Mouse (Mus musculus): ENCODE data around the gene Mfsd8. TPM values are rescaled to one million over a fixed set of nuclear protein-coding genes. Genes with fewer than 3 reads are reported as not detected.
"Not testable (repeated sequence)": the region's sequence is repeated elsewhere in the genome, so short reads cannot be mapped to it uniquely, and the experiment has no call there.

The Mfsd8 gene
- 4.0 and 5.6 TPM in 2 replicates for polyA plus RNA-seq (2016; fragmentation: Nextera tagmentation; extraction: Ambion mirVana)

DNA sequence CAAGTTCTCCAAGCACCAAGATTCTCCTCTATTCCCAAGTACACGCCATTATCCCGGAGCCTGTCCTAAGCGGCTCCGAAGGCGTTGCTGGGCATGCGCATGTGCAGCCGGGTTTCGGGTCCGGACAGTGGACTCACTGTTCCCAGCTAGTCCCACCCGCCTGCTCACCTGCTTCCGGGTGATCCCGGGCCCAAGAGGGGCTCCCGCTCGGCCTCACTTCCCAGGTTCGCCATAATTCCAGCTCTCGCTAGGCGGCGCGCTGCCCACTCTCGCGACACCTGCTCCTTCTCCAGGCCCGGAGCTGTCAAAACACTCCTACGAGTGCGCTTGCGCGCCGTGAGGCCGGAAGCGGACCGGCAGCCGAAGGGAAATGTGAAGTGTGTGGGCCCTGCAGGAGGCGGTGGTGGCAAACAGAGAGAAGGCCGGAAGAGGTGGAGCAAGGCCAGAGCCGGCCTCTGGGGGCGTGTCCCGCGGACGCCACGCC lies at the start of gene Mfsd8:
Gene Mfsd8 (minus strand): TSS at position 414 of the 484 bp plus-strand sequence.
- not testable (repeated sequence) for H3K27me3 ChIP-seq (ENCODE audit: low read depth, poor library complexity, severe bottlenecking); H3K4me1 ChIP-seq; H3K36me3 ChIP-seq; H3K9me3 ChIP-seq (replicated peaks)
- WGBS, result under 1% methylated on average over 39 of the region's 39 CpGs
- peak within 1 kb of the TSS; percentile 77 for H3K27ac ChIP-seq
- peak; percentile 94 for DNase-seq (ENCODE audit: low spot score)
- peak within 1 kb of the TSS; percentile 54 for H3K4me3 ChIP-seq

DNA sequence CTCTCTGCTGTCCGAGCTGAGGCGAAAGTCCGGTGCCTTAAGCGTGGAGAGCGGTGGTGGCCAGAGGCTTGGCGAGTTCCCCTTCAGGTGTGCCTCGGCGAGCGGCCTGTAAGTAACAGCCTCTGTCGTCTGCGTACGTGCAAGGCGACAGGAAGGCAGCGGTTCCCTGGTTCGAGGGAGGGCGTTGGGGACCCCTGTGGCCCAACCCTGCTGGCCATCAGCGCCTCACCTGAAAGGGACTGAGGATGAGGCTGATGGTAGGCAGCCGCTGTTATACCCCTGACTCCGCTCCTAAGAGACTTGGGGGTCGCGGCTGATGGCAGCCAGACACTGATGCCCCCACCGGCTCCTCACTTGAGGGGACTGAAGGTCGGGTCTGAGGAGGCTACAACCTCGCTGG lies 47.6 kb upstream of the Mfsd8 start:
- H3K9me3 ChIP-seq (replicated peaks); H3K36me3 ChIP-seq; H3K4me1 ChIP-seq; H3K27me3 ChIP-seq (ENCODE audit: low read depth, poor library complexity, severe bottlenecking): not testable (repeated sequence)
- Histone ChIP-seq H3K4me3 (peak overlapping the region; percentile 59), H3K27ac (0 out of 2 replicates have a peak overlapping the region, but pooled peaks have one; percentile 46)
- under 1% methylated on average over 23 of the region's 24 CpGs for WGBS
- DNase-seq (ENCODE audit: low spot score), result peak; percentile 51

DNA sequence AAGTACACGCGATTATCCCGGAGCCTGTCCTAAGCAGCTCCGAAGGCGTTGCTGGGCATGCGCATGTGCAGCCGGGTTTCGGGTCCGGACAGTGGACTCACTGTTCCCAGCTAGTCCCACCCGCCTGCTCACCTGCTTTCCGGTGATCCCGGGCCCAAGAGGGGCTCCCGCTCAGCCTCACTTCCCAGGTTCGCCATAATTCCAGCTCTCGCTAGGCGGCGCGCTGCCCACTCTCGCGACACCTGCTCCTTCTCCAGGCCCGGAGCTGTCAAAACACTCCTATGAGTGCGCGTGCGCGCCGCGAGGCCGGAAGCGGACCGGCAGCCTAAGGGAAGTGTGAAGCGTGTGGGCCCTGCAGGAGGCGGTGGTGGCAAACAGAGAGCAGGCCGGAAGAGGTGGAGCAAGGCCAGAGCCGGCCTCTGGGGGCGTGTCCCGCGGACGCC lies 47.2 kb upstream of the Mfsd8 start:
- peak; percentile 98 for DNase-seq (ENCODE audit: low spot score)
- WGBS, result under 1% methylated on average over 38 of the region's 38 CpGs
- not testable (repeated sequence) for H3K9me3 ChIP-seq (replicated peaks); H3K36me3 ChIP-seq; H3K27me3 ChIP-seq (ENCODE audit: low read depth, poor library complexity, severe bottlenecking); H3K4me1 ChIP-seq
- peak overlapping the region; percentile 61; the same call in 1 of the 2 replicates for H3K27ac ChIP-seq
- H3K4me3 ChIP-seq, result peak overlapping the region; percentile 59

DNA sequence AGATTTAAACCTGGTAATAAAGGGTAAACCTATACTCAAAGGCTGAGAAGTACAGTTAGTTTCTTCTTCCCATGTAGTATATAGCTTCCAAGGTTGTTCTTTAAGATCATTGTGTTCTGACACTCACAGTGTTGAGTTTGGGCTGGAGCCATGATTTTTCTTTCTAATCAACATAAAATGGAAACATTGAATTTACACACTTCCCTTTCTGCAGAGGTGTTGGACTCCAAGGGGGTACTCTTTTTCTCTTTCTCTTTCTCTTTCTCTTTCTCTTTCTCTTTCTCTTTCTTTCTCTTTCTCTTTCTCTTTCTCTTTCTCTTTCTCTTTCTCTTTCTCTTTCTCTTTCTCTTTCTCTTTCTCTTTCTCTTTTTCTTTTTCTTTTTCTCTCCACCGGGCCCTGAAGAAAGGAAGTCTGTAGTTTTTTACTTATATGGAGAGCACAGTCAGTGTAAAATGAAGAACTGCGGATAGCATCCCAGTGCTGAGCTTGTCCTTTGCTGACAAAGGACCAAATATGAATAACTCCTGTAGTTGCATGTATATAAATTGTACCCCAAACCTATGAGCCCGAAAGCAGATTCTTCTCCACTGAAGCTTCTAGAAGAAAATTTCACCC lies 6.5 kb upstream of the Mfsd8 start:
- not testable (repeated sequence) for H3K9me3 ChIP-seq (replicated peaks); H3K36me3 ChIP-seq; H3K27ac ChIP-seq; DNase-seq (ENCODE audit: low spot score); H3K27me3 ChIP-seq (ENCODE audit: low read depth, poor library complexity, severe bottlenecking); H3K4me3 ChIP-seq; H3K4me1 ChIP-seq
- WGBS, result 95% methylated on average over 3 of the region's 3 CpGs

DNA sequence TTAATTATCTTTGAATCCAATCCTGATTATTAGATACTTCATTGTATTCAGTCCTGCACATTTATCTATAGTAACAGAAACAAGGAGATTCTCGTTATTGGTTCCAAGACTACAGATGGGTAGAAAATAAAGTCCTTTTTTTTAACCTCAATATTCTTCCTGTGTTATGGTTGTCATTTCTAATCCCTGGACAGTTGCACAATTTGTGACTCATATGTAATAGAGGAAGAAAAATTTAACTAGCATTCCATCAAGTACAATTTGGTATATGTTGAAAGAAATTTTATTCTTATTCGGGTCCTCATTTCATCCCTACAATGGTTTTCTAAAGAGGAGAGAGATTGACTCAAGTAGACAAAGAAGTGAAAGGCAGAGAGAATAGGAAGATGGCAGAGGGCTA lies 1.2 kb upstream of the Mfsd8 start:
- DNase-seq (ENCODE audit: low spot score); H3K9me3 ChIP-seq (replicated peaks); H3K4me1 ChIP-seq; H3K4me3 ChIP-seq; H3K36me3 ChIP-seq; H3K27me3 ChIP-seq (ENCODE audit: low read depth, poor library complexity, severe bottlenecking); H3K27ac ChIP-seq: not testable (repeated sequence)
- whole genome bisulfite sequencing, result 93% methylated on average over 2 of the region's 2 CpGs

DNA sequence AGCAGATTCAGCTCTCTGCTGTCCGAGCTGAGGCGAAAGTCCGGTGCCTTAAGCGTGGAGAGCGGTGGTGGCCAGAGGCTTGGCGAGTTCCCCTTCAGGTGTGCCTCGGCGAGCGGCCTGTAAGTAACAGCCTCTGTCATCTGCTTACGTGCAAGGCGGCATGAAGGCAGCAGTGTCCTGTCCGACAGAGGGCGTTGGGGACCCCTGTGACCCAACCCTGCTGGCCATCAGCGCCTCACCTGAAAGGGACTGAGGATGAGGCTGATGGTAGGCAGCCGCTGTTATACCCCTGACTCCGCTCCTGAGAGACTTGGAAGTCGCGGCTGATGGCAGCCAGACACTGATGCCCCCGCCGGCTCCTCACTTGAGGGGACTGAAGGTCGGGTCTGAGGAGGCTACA lies 332 bp upstream of the Mfsd8 start:
- H3K27ac ChIP-seq, result 0 out of 2 replicates have a peak overlapping the region, but pooled peaks have one; percentile 14
- WGBS, result under 1% methylated on average over 16 of the region's 21 CpGs
- peak; percentile 64 for DNase-seq (ENCODE audit: low spot score)

DNA sequence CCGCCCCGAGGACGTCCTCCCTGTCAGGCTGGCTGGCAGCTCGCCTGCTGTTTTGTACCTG lies 101 bp upstream of the Mfsd8 start, which contains the start of gene Abhd18:
Gene Abhd18 (plus strand): TSS at position 14 of the 61 bp plus-strand sequence.
- H3K9me3 ChIP-seq (replicated peaks); H3K27me3 ChIP-seq (ENCODE audit: low read depth, poor library complexity, severe bottlenecking); H3K4me1 ChIP-seq; H3K36me3 ChIP-seq; DNase-seq (ENCODE audit: low spot score): not testable (repeated sequence)
- 0% methylated on average over 3 of the region's 4 CpGs for WGBS
- Histone ChIP-seq H3K4me3 (peak within 1 kb of the TSS; percentile 54), H3K27ac (peak within 1 kb of the TSS; percentile 77)

More for the DNA sequence above, 332 bp upstream of the Mfsd8 start:
- H3K36me3 ChIP-seq; H3K9me3 ChIP-seq (replicated peaks); H3K27me3 ChIP-seq (ENCODE audit: low read depth, poor library complexity, severe bottlenecking); H3K4me1 ChIP-seq: not testable (repeated sequence)
- H3K4me3 ChIP-seq, result peak overlapping the region; percentile 54

DNA sequence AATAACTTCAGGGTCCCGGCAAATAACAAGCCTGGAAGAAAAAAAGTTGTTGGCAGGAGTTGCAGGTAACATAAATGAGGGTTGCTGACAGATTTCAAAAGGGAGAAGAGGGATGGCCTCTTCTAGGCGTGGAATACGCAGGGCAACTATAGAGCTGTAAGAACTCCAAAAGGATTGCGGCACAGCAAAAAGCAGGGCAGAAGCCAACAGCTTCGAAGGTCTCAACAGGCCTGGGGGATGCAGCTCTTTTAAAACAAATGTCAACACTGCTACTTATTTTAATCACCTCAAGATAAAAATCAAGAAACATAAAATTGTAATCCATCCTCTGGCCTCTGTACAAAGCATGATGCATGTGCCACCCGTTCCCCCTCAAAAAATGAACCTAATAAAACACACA lies 1.2 kb downstream of the Mfsd8 start:
- not testable (repeated sequence) for H3K27me3 ChIP-seq (ENCODE audit: low read depth, poor library complexity, severe bottlenecking); H3K36me3 ChIP-seq; H3K9me3 ChIP-seq (replicated peaks); H3K4me1 ChIP-seq; DNase-seq (ENCODE audit: low spot score)
- Histone ChIP-seq H3K27ac (0 out of 2 replicates have a peak overlapping the region, but pooled peaks have one; percentile 77), H3K4me3 (peak overlapping the region; percentile 54)
- WGBS, result 89% methylated on average over 6 of the region's 6 CpGs

DNA sequence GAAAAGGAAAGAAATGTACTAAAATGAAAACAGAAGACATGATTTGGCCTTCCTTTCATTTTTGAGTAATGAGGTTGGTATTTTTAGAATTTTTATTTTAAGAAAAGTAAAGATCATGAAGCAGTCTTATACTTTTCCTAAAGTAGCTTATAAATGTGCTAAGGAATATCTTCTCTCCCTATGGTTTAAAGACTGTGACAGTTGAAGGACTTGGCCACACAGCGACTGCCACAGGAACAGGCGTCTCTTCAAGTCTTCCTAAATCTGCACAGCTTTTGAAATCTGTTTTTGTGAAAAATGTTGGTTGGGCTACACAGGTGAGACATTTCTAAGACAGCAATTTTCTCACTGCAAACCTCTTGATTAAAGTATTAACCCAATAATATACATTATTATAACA lies 33.4 kb downstream of the Mfsd8 start:
- Histone ChIP-seq H3K36me3 (peaks cover 98% of the 10 kb centered on the region), H3K4me3 (no peak overlapping the region), H3K27me3 (ENCODE audit: low read depth, poor library complexity, severe bottlenecking) (no peaks in the 10 kb centered on the region), H3K27ac (no peak overlapping the region), H3K9me3 (replicated peaks) (no peaks in the 10 kb centered on the region), H3K4me1 (no peaks in the 10 kb centered on the region)
- 90% methylated on average over 2 of the region's 2 CpGs for WGBS
- no peak for DNase-seq (ENCODE audit: low spot score)

DNA sequence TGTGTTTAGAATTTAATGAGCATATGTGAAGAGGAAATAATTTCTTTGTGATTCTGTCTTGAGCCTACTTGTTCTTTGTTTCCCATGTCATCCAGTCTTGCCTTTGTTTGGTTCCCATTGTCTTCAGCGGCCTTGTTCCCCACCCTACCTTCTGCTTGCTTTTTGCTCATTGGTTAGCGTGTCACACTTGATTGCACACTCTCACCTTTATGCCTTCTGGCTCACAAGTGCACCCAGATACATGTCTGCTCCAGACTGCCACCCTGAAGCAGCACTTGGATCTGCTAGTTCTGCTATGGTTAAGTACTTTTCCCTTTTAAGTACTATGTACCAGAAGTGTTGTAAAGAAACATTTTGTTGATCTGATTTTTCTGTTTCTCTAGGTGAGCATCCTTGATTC lies 36.8 kb downstream of the Mfsd8 start:
- Histone ChIP-seq H3K4me3 (no peak overlapping the region), H3K27me3 (ENCODE audit: low read depth, poor library complexity, severe bottlenecking) (no peaks in the 10 kb centered on the region), H3K36me3 (peaks cover 98% of the 10 kb centered on the region), H3K4me1 (no peaks in the 10 kb centered on the region), H3K9me3 (replicated peaks) (no peaks in the 10 kb centered on the region), H3K27ac (no peak overlapping the region)
- no peak for DNase-seq (ENCODE audit: low spot score)
- 94% methylated on average over 2 of the region's 2 CpGs for WGBS

DNA sequence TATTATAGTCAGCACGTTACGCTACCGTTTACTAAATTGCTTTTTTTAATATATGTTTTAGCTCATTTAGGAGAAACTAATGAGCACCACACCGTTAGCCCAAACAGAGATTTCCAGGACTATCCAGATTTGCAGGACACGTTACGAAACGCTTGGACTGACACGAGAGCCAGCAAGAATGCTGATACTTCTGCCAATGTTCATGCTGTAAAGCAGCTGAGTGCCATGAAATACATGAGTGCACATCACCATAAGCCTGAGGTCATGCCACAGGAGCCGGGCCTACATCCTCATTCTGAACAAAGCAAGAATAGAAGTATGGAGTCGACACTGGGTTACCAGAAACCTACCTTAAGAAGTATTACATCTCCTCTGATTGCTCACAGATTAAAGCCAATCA lies 38.0 kb downstream of the Mfsd8 start:
- WGBS, result 94% methylated on average over 10 of the region's 10 CpGs
- no peaks in the 10 kb centered on the region for H3K4me1 ChIP-seq

DNA sequence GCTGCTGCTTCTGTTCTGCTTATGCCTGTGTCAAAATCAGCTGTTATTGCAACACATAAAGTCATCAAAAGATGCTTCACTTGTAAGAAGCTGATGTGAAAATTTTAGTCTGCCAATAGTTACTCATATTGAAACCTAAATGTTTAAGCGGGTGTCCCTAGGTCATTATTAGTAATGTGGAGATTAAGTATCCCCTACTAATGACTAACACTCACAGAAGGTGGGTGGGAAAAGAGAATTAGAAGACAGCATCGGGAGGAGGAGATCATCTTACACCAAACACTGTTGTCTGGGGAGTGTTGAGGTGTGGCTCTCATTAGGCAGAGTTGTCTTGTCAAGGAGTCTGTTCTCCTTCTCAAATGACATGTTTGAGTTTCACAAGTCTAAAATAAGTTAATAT lies 39.8 kb downstream of the Mfsd8 start:
- no peak overlapping the region for H3K27ac ChIP-seq
- no peaks in the 10 kb centered on the region for H3K4me1 ChIP-seq
- H3K36me3 ChIP-seq, result peaks cover 96% of the 10 kb centered on the region
- H3K27me3 ChIP-seq (ENCODE audit: low read depth, poor library complexity, severe bottlenecking), result no peaks in the 10 kb centered on the region
- no peaks in the 10 kb centered on the region for H3K9me3 ChIP-seq (replicated peaks)
- DNase-seq (ENCODE audit: low spot score), result no peak
- no peak overlapping the region for H3K4me3 ChIP-seq
- 62% methylated on average over 2 of the region's 2 CpGs for WGBS

More for the DNA sequence above, 38.0 kb downstream of the Mfsd8 start:
- DNase-seq (ENCODE audit: low spot score), result no peak
- peaks cover 97% of the 10 kb centered on the region for H3K36me3 ChIP-seq
- H3K9me3 ChIP-seq (replicated peaks), result no peaks in the 10 kb centered on the region
- no peaks in the 10 kb centered on the region for H3K27me3 ChIP-seq (ENCODE audit: low read depth, poor library complexity, severe bottlenecking)
- H3K27ac ChIP-seq, result no peak overlapping the region
- H3K4me3 ChIP-seq, result no peak overlapping the region

DNA sequence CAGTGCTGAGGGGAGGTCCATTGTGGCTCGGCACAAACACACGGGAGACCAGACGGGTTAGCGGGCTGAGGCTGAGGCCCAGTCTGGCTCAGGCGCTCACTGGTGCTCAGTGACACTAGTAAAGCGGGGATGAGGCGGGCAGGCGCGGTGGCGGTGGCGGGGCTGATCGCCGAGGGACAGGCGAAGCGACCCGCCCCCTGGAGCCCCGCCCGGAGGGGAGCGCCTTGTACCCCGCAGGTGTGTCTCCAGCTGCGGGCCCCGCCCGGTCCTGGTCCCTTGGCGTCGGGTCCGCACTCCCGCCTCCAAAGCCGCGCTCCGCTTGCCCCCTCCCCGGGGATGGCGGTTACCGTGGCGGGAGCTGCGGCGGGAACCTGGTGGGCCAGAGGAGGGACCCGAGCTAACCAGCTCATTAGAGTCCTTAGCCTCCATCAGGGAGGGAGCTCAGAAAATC lies 46.3 kb downstream of the Mfsd8 start:
- under 1% methylated on average over 37 of the region's 37 CpGs for WGBS
- H3K27ac ChIP-seq, result peak overlapping the region; percentile 96
- no peak for DNase-seq (ENCODE audit: low spot score)
- H3K4me1 ChIP-seq, result peaks cover 10% of the 10 kb centered on the region
- H3K9me3 ChIP-seq (replicated peaks), result no peaks in the 10 kb centered on the region
- H3K4me3 ChIP-seq, result peak overlapping the region; percentile 95
- H3K27me3 ChIP-seq (ENCODE audit: low read depth, poor library complexity, severe bottlenecking), result no peaks in the 10 kb centered on the region
- peaks cover 40% of the 10 kb centered on the region for H3K36me3 ChIP-seq
